Mouse (Mus musculus): ENCODE measurements around the gene Pcdh17. TPM values are rescaled to one million over a fixed set of nuclear protein-coding genes. Genes with fewer than 3 reads are reported as not detected.

Pcdh17 gene
- 0.60 and 0.68 TPM in 2 replicates for polyA plus RNA-seq (2015; fragmentation: Nextera tagmentation; extraction: Ambion mirVana)

GRCm38 (mm10) chr14:84443288-84443686 lies at the start of gene Pcdh17:
Gene Pcdh17, plus strand, starts transcription at chr14:84443563.
- ATAC-seq (ENCODE audit: low read depth) (peak; percentile 95), DNase-seq (peak; percentile 74)
- no peaks in the 10 kb centered on the region for H3K36me3 ChIP-seq
- H3K9me3 ChIP-seq (replicated peaks) = no peaks in the 10 kb centered on the region
- peak within 1 kb of the TSS; percentile 67 for H3K4me2 ChIP-seq
- H3K27me3 ChIP-seq = peaks cover 66% of the 10 kb centered on the region
- WGBS (ENCODE audit: insufficient replicate concordance) = under 1% methylated on average over 31 of the region's 31 CpGs
- H3K4me1 ChIP-seq (replicated peaks) = peaks cover 12% of the 10 kb centered on the region
- H3K4me3 ChIP-seq (replicated peaks) = peak within 1 kb of the TSS; percentile 51
- H3K9ac ChIP-seq = no peak within 1 kb of the TSS
- no peak within 1 kb of the TSS for H3K27ac ChIP-seq

GRCm38 (mm10) chr14:84397137-84397536 lies 46.2 kb upstream of the Pcdh17 start:
- no peak for ATAC-seq (ENCODE audit: low read depth)
- WGBS (ENCODE audit: insufficient replicate concordance) = 45% methylated on average over 1 of the region's 1 CpGs

GRCm38 (mm10) chr14:84424736-84425135 lies 18.6 kb upstream of the Pcdh17 start:
- H3K27me3 ChIP-seq = no peaks in the 10 kb centered on the region
- no peak for ATAC-seq (ENCODE audit: low read depth)
- WGBS (ENCODE audit: insufficient replicate concordance) = 55% methylated on average over 2 of the region's 2 CpGs
- no peaks in the 10 kb centered on the region for H3K36me3 ChIP-seq
- no peak overlapping the region for H3K4me2 ChIP-seq
- no peak overlapping the region for H3K4me3 ChIP-seq (replicated peaks)
- no peak overlapping the region for H3K27ac ChIP-seq
- no peak for DNase-seq
- H3K4me1 ChIP-seq (replicated peaks) = no peaks in the 10 kb centered on the region
- H3K9me3 ChIP-seq (replicated peaks) = no peaks in the 10 kb centered on the region
- H3K9ac ChIP-seq = no peak overlapping the region

More at GRCm38 (mm10) chr14:84397137-84397536, 46.2 kb upstream of the Pcdh17 start:
- H3K27ac ChIP-seq = no peak overlapping the region
- H3K4me1 ChIP-seq (replicated peaks) = no peaks in the 10 kb centered on the region
- H3K4me3 ChIP-seq (replicated peaks) = no peak overlapping the region
- no peak for DNase-seq
- no peak overlapping the region for H3K9ac ChIP-seq
- no peaks in the 10 kb centered on the region for H3K9me3 ChIP-seq (replicated peaks)
- H3K36me3 ChIP-seq = no peaks in the 10 kb centered on the region
- H3K4me2 ChIP-seq = no peak overlapping the region
- no peaks in the 10 kb centered on the region for H3K27me3 ChIP-seq

GRCm38 (mm10) chr14:84426616-84427015 lies 16.7 kb upstream of the Pcdh17 start:
- no peak overlapping the region for H3K4me2 ChIP-seq
- H3K4me3 ChIP-seq (replicated peaks) = no peak overlapping the region
- no peaks in the 10 kb centered on the region for H3K36me3 ChIP-seq
- H3K27me3 ChIP-seq = no peaks in the 10 kb centered on the region
- no peak overlapping the region for H3K27ac ChIP-seq
- H3K9me3 ChIP-seq (replicated peaks) = no peaks in the 10 kb centered on the region
- H3K9ac ChIP-seq = no peak overlapping the region
- no peak for ATAC-seq (ENCODE audit: low read depth)
- no peak for DNase-seq
- no peaks in the 10 kb centered on the region for H3K4me1 ChIP-seq (replicated peaks)

GRCm38 (mm10) chr14:84438066-84438770 lies 5.1 kb upstream of the Pcdh17 start:
- H3K4me3 ChIP-seq (replicated peaks) = no peak overlapping the region
- peaks cover 15% of the 10 kb centered on the region for H3K27me3 ChIP-seq
- no peak for ATAC-seq (ENCODE audit: low read depth)
- DNase-seq = no peak
- H3K4me2 ChIP-seq = no peak overlapping the region
- H3K27ac ChIP-seq = no peak overlapping the region
- no peaks in the 10 kb centered on the region for H3K9me3 ChIP-seq (replicated peaks)
- H3K9ac ChIP-seq = no peak overlapping the region
- H3K4me1 ChIP-seq (replicated peaks) = no peaks in the 10 kb centered on the region
- WGBS (ENCODE audit: insufficient replicate concordance) = 25% methylated on average over 11 of the region's 11 CpGs
- no peaks in the 10 kb centered on the region for H3K36me3 ChIP-seq

- H3K4me2 ChIP-seq = no peak overlapping the region
- DNase-seq (no peak), ATAC-seq (ENCODE audit: low read depth) (no peak)
Measured at GRCm38 (mm10) chr14:84440903-84441302, 2.5 kb upstream of the Pcdh17 start.

GRCm38 (mm10) chr14:84442528-84443287 lies 655 bp upstream of the Pcdh17 start:
- no peak overlapping the region for H3K9ac ChIP-seq
- H3K27me3 ChIP-seq = peaks cover 60% of the 10 kb centered on the region
- H3K9me3 ChIP-seq (replicated peaks) = no peaks in the 10 kb centered on the region
- H3K4me2 ChIP-seq = peak overlapping the region; percentile 67
- no peak overlapping the region for H3K27ac ChIP-seq
- ATAC-seq (ENCODE audit: low read depth) = peak; percentile 66
- under 1% methylated on average over 22 of the region's 30 CpGs for WGBS (ENCODE audit: insufficient replicate concordance)
- DNase-seq = no peak
- no peaks in the 10 kb centered on the region for H3K36me3 ChIP-seq
- peak overlapping the region; percentile 51 for H3K4me3 ChIP-seq (replicated peaks)
- H3K4me1 ChIP-seq (replicated peaks) = peaks cover 12% of the 10 kb centered on the region

More at GRCm38 (mm10) chr14:84440903-84441302, 2.5 kb upstream of the Pcdh17 start:
- Histone ChIP-seq H3K27me3 (peaks cover 42% of the 10 kb centered on the region), H3K36me3 (no peaks in the 10 kb centered on the region), H3K9me3 (replicated peaks) (no peaks in the 10 kb centered on the region), H3K4me1 (replicated peaks) (peaks cover 8% of the 10 kb centered on the region; the same call in 1 of the 2 replicates), H3K4me3 (replicated peaks) (no peak overlapping the region), H3K9ac (no peak overlapping the region), H3K27ac (no peak overlapping the region)
- WGBS (ENCODE audit: insufficient replicate concordance) = 3% methylated on average over 2 of the region's 2 CpGs

GRCm38 (mm10) chr14:84443761-84444160 lies 398 bp downstream of the Pcdh17 start:
- peak overlapping the region; percentile 67 for H3K4me2 ChIP-seq
- no peak for DNase-seq
- H3K9ac ChIP-seq = no peak overlapping the region

GRCm38 (mm10) chr14:84444276-84444662 lies 906 bp downstream of the Pcdh17 start:
- H3K4me3 ChIP-seq (replicated peaks) = peak overlapping the region; percentile 51
- WGBS (ENCODE audit: insufficient replicate concordance) = 1% methylated on average over 21 of the region's 21 CpGs
- peaks cover 70% of the 10 kb centered on the region for H3K27me3 ChIP-seq

More at GRCm38 (mm10) chr14:84443761-84444160, 398 bp downstream of the Pcdh17 start:
- no peak for ATAC-seq (ENCODE audit: low read depth)
- no peak overlapping the region for H3K27ac ChIP-seq
- H3K4me3 ChIP-seq (replicated peaks) = peak overlapping the region; percentile 51
- 3% methylated on average over 13 of the region's 13 CpGs for WGBS (ENCODE audit: insufficient replicate concordance)
- H3K36me3 ChIP-seq = no peaks in the 10 kb centered on the region
- peaks cover 70% of the 10 kb centered on the region for H3K27me3 ChIP-seq
- H3K9me3 ChIP-seq (replicated peaks) = no peaks in the 10 kb centered on the region
- H3K4me1 ChIP-seq (replicated peaks) = peaks cover 12% of the 10 kb centered on the region

GRCm38 (mm10) chr14:84444663-84445502 lies 1.5 kb downstream of the Pcdh17 start:
- Histone ChIP-seq H3K36me3 (no peaks in the 10 kb centered on the region), H3K27ac (no peak overlapping the region), H3K4me2 (peak overlapping the region; percentile 67), H3K4me3 (replicated peaks) (peak overlapping the region; percentile 51), H3K9me3 (replicated peaks) (no peaks in the 10 kb centered on the region), H3K27me3 (peaks cover 70% of the 10 kb centered on the region), H3K4me1 (replicated peaks) (peaks cover 12% of the 10 kb centered on the region), H3K9ac (no peak overlapping the region)
- DNase-seq (no peak), ATAC-seq (ENCODE audit: low read depth) (no peak)
- WGBS (ENCODE audit: insufficient replicate concordance) = 1% methylated on average over 21 of the region's 21 CpGs

More at GRCm38 (mm10) chr14:84444276-84444662, 906 bp downstream of the Pcdh17 start:
- H3K27ac ChIP-seq = no peak overlapping the region
- no peaks in the 10 kb centered on the region for H3K9me3 ChIP-seq (replicated peaks)
- H3K9ac ChIP-seq = no peak overlapping the region
- DNase-seq (no peak), ATAC-seq (ENCODE audit: low read depth) (no peak)
- no peaks in the 10 kb centered on the region for H3K36me3 ChIP-seq
- peaks cover 12% of the 10 kb centered on the region for H3K4me1 ChIP-seq (replicated peaks)
- H3K4me2 ChIP-seq = peak overlapping the region; percentile 67
